Mouse (Mus musculus): Measurements from ENCODE around the gene Tbc1d22a.

The Tbc1d22a gene

GRCm38 (mm10) chr15:86439015-86439796, 224.9 kb downstream of the Tbc1d22a start:
- DNase-seq (ENCODE audit: low spot score in 2 of 2) = no peak

GRCm38 (mm10) chr15:86444271-86444670, 230.0 kb downstream of the Tbc1d22a start:
- DNase-seq (ENCODE audit: low spot score in 2 of 2) = no peak

DNA sequence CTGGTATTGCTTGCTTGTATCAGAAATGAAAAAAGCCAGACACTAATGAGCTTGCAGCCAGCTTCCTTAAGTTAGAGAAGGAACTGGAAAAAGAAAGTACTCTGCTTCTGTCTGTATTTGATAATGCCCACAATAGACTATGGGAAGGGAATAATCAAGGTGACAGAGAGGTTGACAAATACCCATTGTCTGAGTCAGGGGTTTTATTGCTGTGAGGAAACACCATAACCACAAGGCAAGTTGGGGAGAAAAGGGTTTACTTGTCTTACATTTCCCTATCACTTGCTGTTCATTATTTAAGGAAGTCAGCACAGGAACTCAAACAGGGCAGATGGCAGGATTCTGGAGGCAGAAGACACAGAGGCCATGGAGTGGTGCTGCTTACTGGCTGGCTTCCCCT, 231.8 kb downstream of the Tbc1d22a start:
- no peak for DNase-seq (ENCODE audit: low spot score in 2 of 2)

GRCm38 (mm10) chr15:86447251-86447650, 233.0 kb downstream of the Tbc1d22a start:
- DNase-seq (ENCODE audit: low spot score in 2 of 2) = no peak

DNA sequence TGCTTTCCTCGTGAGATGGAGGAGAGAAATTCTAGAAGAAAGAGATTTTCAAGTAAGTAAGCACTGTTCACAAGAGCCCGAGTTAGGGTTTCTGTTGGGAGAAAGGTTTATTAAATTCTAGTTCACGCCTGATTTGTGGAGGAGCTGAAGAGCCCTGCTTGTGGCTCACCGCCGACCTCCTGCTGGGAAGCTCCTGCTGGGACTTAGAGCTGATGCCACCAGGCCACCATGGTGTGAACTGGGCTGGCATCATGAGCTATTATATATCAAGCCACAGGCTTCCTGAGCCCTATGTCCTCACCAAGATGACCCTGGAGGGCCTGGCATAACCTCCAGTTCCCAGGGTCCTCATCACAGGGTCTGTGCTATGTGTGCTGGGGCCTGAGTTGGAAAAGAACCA, 235.0 kb downstream of the Tbc1d22a start:
- DNase-seq (ENCODE audit: low spot score in 2 of 2) = no peak

DNA sequence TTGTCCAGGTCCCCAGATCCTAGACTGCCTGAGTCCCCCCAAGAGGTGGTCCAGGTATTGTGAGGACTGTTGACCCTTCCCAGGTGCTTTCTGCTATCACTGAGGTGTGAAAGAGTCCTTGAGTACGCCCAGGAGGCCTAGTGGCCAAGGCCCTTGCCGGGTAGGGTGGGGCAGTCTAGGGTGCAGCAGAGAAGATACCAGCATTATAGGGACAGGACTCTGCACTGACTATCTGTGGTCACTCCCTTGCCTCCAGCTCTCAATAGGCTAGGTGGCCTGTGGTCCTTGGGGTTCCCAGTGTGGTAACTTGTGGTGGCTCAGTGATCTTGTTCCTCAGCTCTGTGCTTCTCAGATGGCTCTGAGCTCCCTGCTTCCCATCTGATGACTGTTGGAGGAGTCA, 235.5 kb downstream of the Tbc1d22a start:
- DNase-seq (ENCODE audit: low spot score in 2 of 2) = no peak

DNA sequence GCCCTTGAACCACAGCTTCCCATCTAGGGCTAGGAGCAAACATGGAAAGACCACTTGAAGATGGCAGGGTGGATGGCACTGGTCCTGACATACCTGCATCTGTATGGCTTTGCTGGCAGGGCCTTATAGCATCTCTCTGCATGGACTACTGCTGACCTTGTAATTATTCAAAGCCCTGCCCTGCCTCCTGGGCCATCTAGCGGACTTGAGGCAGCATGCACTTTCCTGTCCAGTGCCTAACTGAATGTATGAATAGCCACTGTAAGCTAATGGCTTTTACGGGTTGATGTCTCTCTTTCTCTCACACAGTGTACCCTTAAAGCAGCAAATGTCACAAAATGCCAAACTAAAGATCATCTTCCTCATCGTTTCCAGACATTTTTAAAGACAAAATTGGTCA, 245.2 kb downstream of the Tbc1d22a start:
- no peak for DNase-seq (ENCODE audit: low spot score in 2 of 2)

- DNase-seq (ENCODE audit: low spot score in 2 of 2) = no peak
These were observed 248.4 kb downstream of the Tbc1d22a start for GRCm38 (mm10) chr15:86462636-86463035.

GRCm38 (mm10) chr15:86468082-86468481, 253.8 kb downstream of the Tbc1d22a start:
- DNase-seq (ENCODE audit: low spot score in 2 of 2) = no peak

GRCm38 (mm10) chr15:86471136-86471535, 256.9 kb downstream of the Tbc1d22a start:
- peak in 1 of 2 experiments; percentile 28 for DNase-seq (ENCODE audit: low spot score in 2 of 2)

- no peak for DNase-seq (ENCODE audit: low spot score in 2 of 2)
These were observed 259.2 kb downstream of the Tbc1d22a start for GRCm38 (mm10) chr15:86473473-86473872.

DNA sequence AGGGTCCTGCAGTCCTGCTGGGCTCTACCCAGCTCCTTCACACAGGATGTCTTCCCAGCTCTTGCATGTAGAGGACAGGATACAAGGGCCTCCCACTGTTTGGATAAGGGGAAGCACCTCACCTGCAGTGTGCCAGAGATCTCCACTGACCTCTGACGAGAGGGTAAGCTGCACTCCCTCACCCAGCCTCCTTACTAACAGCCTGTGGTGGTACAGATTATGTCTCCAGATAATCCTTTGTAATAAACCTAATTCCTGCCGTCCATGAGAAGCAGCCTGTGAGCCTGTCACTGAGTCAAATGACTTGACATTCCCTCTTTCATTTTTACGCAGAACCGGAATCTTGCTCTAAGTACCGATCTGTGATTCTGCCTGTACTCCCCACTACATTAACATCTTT, 260.7 kb downstream of the Tbc1d22a start:
- DNase-seq (ENCODE audit: low spot score in 2 of 2) = no peak

- DNase-seq (ENCODE audit: low spot score in 2 of 2) = no peak
These were observed 262.2 kb downstream of the Tbc1d22a start for GRCm38 (mm10) chr15:86476483-86476882.

GRCm38 (mm10) chr15:86477032-86477431, 262.8 kb downstream of the Tbc1d22a start:
- DNase-seq (ENCODE audit: low spot score in 2 of 2) = no peak

GRCm38 (mm10) chr15:86477471-86477992, 263.3 kb downstream of the Tbc1d22a start:
- no peak for DNase-seq (ENCODE audit: low spot score in 2 of 2)

GRCm38 (mm10) chr15:86478685-86479502, 264.6 kb downstream of the Tbc1d22a start:
- no peak for DNase-seq (ENCODE audit: low spot score in 2 of 2)

- no peak for DNase-seq (ENCODE audit: low spot score in 2 of 2)
These were observed 268.1 kb downstream of the Tbc1d22a start for GRCm38 (mm10) chr15:86482362-86482761.

GRCm38 (mm10) chr15:86485815-86486214, 271.6 kb downstream of the Tbc1d22a start:
- no peak for DNase-seq (ENCODE audit: low spot score in 2 of 2)

DNA sequence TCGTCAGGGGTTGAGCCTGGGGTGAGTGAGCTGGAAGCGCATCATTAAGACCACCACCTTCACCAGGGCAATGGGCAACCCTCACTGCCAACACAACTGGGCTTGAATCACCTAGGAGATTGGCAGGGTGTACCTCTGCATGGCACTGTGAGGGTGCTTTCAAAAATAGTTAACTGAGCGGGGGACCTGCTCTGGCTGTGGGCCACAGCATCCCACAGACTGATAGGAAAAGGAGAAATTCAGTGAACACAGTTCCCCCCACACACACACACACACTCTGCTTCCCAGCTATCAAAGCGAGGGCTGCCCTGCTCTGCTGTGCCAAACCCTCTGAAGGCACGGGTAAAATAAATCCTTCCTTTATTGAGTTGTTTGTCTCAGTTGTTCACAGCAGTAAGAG, 273.1 kb downstream of the Tbc1d22a start:
- no peak for DNase-seq (ENCODE audit: low spot score in 2 of 2)

GRCm38 (mm10) chr15:86491434-86492099, 277.3 kb downstream of the Tbc1d22a start:
- no peak for DNase-seq (ENCODE audit: low spot score in 2 of 2)

DNA sequence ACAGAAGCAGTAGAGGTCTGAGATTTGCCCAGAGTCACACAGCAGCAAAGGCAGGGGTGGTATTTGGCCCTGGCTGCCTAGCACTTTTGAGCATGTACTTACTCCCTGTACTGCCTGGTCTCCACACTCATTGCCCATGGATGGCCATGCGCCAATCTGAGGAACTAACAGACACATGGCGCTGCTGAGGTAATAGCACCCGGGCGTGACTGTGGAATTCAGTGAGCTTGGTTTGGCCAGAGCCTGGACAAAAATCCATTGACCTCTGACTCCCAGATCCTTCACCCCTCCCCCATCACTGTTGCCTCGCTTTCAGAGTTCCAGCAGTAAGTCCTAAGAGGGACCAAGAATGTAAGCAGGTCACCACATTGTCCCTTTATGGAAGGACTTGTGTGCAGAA, 278.4 kb downstream of the Tbc1d22a start:
- no peak for DNase-seq (ENCODE audit: low spot score in 2 of 2)

DNA sequence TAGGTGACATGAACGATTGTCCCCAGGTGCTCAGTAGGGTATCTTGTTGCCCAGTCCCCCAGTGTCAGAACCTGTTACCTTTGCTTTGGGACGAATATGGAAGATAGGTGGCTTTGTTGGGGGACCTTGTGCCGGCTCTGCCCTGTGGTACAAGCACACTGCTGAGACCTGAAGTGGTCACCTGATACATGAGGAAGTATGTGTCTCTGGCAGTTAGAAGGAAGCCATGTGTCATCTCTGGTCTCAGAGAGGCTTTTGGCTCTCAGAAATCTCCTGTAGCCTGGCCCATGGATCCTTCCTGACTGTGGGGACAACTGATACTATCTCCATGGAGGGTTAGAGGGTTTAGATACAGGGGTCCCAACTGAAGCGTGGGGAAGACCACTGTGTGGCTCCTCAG, 281.9 kb downstream of the Tbc1d22a start:
- no peak for DNase-seq (ENCODE audit: low spot score in 2 of 2)
